Mouse (Mus musculus): ENCODE data around the gene Snd1.

Snd1 gene

GRCm38 (mm10) chr6:28588494-28589171 lies 113.7 kb downstream of the Snd1 start:
- DNase-seq (ENCODE audit: inconsistent age in 2 of 2, low spot score in 1 of 2), result no peak

GRCm38 (mm10) chr6:28592323-28592893 lies 117.5 kb downstream of the Snd1 start:
- no peak for DNase-seq (ENCODE audit: inconsistent age in 2 of 2, low spot score in 1 of 2)

GRCm38 (mm10) chr6:28593708-28594107 lies 118.8 kb downstream of the Snd1 start:
- DNase-seq (ENCODE audit: inconsistent age in 2 of 2, low spot score in 1 of 2), result peak in 1 of 2 experiments; percentile 43

- DNase-seq (ENCODE audit: inconsistent age in 2 of 2, low spot score in 1 of 2), result no peak
These were observed 119.8 kb downstream of the Snd1 start for GRCm38 (mm10) chr6:28594759-28595158.

- DNase-seq (ENCODE audit: inconsistent age in 2 of 2, low spot score in 1 of 2), result no peak
These were observed 120.3 kb downstream of the Snd1 start for GRCm38 (mm10) chr6:28595231-28595630.

GRCm38 (mm10) chr6:28597266-28597665 lies 122.3 kb downstream of the Snd1 start:
- DNase-seq (ENCODE audit: inconsistent age in 2 of 2, low spot score in 1 of 2), result no peak

- no peak for DNase-seq (ENCODE audit: inconsistent age in 2 of 2, low spot score in 1 of 2)
These were observed 124.2 kb downstream of the Snd1 start for GRCm38 (mm10) chr6:28599120-28599519.

- DNase-seq (ENCODE audit: inconsistent age in 2 of 2, low spot score in 1 of 2), result no peak
These were observed 125.5 kb downstream of the Snd1 start for GRCm38 (mm10) chr6:28600404-28600803.

- no peak for DNase-seq (ENCODE audit: inconsistent age in 2 of 2, low spot score in 1 of 2)
These were observed 128.5 kb downstream of the Snd1 start for GRCm38 (mm10) chr6:28603401-28603800.

- DNase-seq (ENCODE audit: inconsistent age in 2 of 2, low spot score in 1 of 2), result no peak
These were observed 128.9 kb downstream of the Snd1 start for GRCm38 (mm10) chr6:28603823-28604222.

- DNase-seq (ENCODE audit: inconsistent age in 2 of 2, low spot score in 1 of 2), result no peak
These were observed 134.4 kb downstream of the Snd1 start for GRCm38 (mm10) chr6:28609291-28609690.

- no peak for DNase-seq (ENCODE audit: inconsistent age in 2 of 2, low spot score in 1 of 2)
These were observed 135.2 kb downstream of the Snd1 start for GRCm38 (mm10) chr6:28610127-28610526.

GRCm38 (mm10) chr6:28613441-28613840 lies 138.5 kb downstream of the Snd1 start:
- DNase-seq (ENCODE audit: inconsistent age in 2 of 2, low spot score in 1 of 2), result no peak

GRCm38 (mm10) chr6:28614856-28615255 lies 139.9 kb downstream of the Snd1 start:
- peak in 1 of 2 experiments; percentile 64 for DNase-seq (ENCODE audit: inconsistent age in 2 of 2, low spot score in 1 of 2)

- no peak for DNase-seq (ENCODE audit: inconsistent age in 2 of 2, low spot score in 1 of 2)
These were observed 140.5 kb downstream of the Snd1 start for GRCm38 (mm10) chr6:28615408-28615807.

GRCm38 (mm10) chr6:28615966-28616365 lies 141.0 kb downstream of the Snd1 start:
- DNase-seq (ENCODE audit: inconsistent age in 2 of 2, low spot score in 1 of 2), result no peak

GRCm38 (mm10) chr6:28618299-28618698 lies 143.4 kb downstream of the Snd1 start:
- no peak for DNase-seq (ENCODE audit: inconsistent age in 2 of 2, low spot score in 1 of 2)

GRCm38 (mm10) chr6:28618751-28619153 lies 143.8 kb downstream of the Snd1 start:
- DNase-seq (ENCODE audit: inconsistent age in 2 of 2, low spot score in 1 of 2), result peak; percentile 91 to 96

GRCm38 (mm10) chr6:28621431-28621830 lies 146.5 kb downstream of the Snd1 start:
- no peak for DNase-seq (ENCODE audit: inconsistent age in 2 of 2, low spot score in 1 of 2)

- no peak for DNase-seq (ENCODE audit: inconsistent age in 2 of 2, low spot score in 1 of 2)
These were observed 147.0 kb downstream of the Snd1 start for GRCm38 (mm10) chr6:28621961-28622360.

- peak in 1 of 2 experiments; percentile 53 for DNase-seq (ENCODE audit: inconsistent age in 2 of 2, low spot score in 1 of 2)
These were observed 147.6 kb downstream of the Snd1 start for GRCm38 (mm10) chr6:28622522-28622921.

GRCm38 (mm10) chr6:28622963-28623362 lies 148.0 kb downstream of the Snd1 start:
- no peak for DNase-seq (ENCODE audit: inconsistent age in 2 of 2, low spot score in 1 of 2)

GRCm38 (mm10) chr6:28628408-28628807 lies 153.5 kb downstream of the Snd1 start:
- DNase-seq (ENCODE audit: inconsistent age in 2 of 2, low spot score in 1 of 2), result no peak
